Mouse (Mus musculus) spleen, adult 2 months (tissue): Measurements from ENCODE around the gene Dennd5a. TPM values are rescaled to one million over a fixed set of nuclear protein-coding genes. Genes with fewer than 3 reads are reported as not detected.

ENCODE experiments used
- DNase-seq, 2 experiments: peaks; one replicate each; pipeline versions ENCODE4 v3.0.0 to v3.0.0-alpha.2; 2012 to 2021; ENCODE audit warnings: low spot score in 2 of 2, low read depth in 1 of 2
- H3K27ac ChIP-seq: fragments of 200-500 bp; 2 replicates; pipeline ENCODE4 v1.5.1; 2012; ENCODE audit warnings: low read length, inconsistent platforms; ENCODE audit not compliant: insufficient read depth
- H3K27me3 ChIP-seq: fragments of 200-500 bp; 2 replicates; pipeline ENCODE4 v1.6.1; 2012; ENCODE audit warnings: mild to moderate bottlenecking, moderate library complexity, low read length, inconsistent platforms; ENCODE audit not compliant: control insufficient read depth, insufficient read depth
- H3K36me3 ChIP-seq: fragments of 200-500 bp; 2 replicates; pipeline ENCODE4 v1.6.1; 2012; ENCODE audit warnings: mild to moderate bottlenecking, low read length, inconsistent platforms; ENCODE audit not compliant: control insufficient read depth, insufficient read depth
- H3K4me1 ChIP-seq: fragments of 200-500 bp; 2 replicates; pipeline ENCODE4 v1.6.1; 2011; ENCODE audit warnings: inconsistent platforms; ENCODE audit not compliant: control insufficient read depth, insufficient read depth, insufficient read length
- H3K4me3 ChIP-seq: fragments of 200-500 bp; 2 replicates; pipeline ENCODE4 v1.5.1; 2011; ENCODE audit warnings: mild to moderate bottlenecking, inconsistent platforms; ENCODE audit not compliant: insufficient read depth, insufficient read length; ENCODE audit errors: extremely low read depth
- CTCF ChIP-seq: fragments of 200-500 bp; IDR thresholded peaks from 2 replicates; pipeline ENCODE4 v1.5.1; 2011; ENCODE audit warnings: mild to moderate bottlenecking, inconsistent platforms; ENCODE audit not compliant: insufficient read depth, insufficient read length, insufficient replicate concordance; ENCODE audit errors: extremely low read depth
- POLR2A ChIP-seq: fragments of 200-500 bp; IDR thresholded peaks from 2 replicates; pipeline ENCODE4 v1.6.1; 2011; ENCODE audit warnings: low read depth, low read length, inconsistent platforms
- WGBS: fragments of 180-500 bp; shearing (Covaris S2); methylation state at CpG from one replicate; pipeline ENCODE4 v1.1.7; 2018; 5-methylcytosine and 5-hydroxymethylcytosine counted together
- polyA plus RNA-seq: library from polyadenylated mRNA; depleted of rRNA; stranded (reverse); fragments of >200 nt; gene quantifications from 2 replicates; pipeline ENCODE4 v1.2.3, GENCODE M21; 2012

Dennd5a gene
- polyA plus RNA-seq, 1 experiment = 49.8 TPM

GRCm38 (mm10) chr7:109975966-109976715 is 15.9 kb upstream of the Dennd5a start:
- no peak overlapping the region for H3K27ac ChIP-seq
- 96% methylated on average over 6 of the region's 6 CpGs for WGBS
- no peak overlapping the region for H3K4me3 ChIP-seq
- DNase-seq = no peak
- TF ChIP-seq CTCF (no peak), POLR2A (no peak)
- H3K27me3 ChIP-seq = no peaks in the 10 kb centered on the region
- H3K36me3 ChIP-seq = peaks cover 16% of the 10 kb centered on the region
- H3K4me1 ChIP-seq = no peaks in the 10 kb centered on the region

GRCm38 (mm10) chr7:109969542-109969941 is 9.3 kb upstream of the Dennd5a start:
- H3K4me3 ChIP-seq = no peak overlapping the region
- H3K4me1 ChIP-seq = no peaks in the 10 kb centered on the region; the same call in 1 of the 2 replicates
- no peak for TF ChIP-seq POLR2A
- TF ChIP-seq CTCF = no peak
- DNase-seq = no peak
- H3K27me3 ChIP-seq = no peaks in the 10 kb centered on the region
- peaks cover 3% of the 10 kb centered on the region for H3K36me3 ChIP-seq
- H3K27ac ChIP-seq = no peak overlapping the region

- 6% methylated on average over 2 of the region's 2 CpGs for WGBS
- DNase-seq = no peak
- no peak overlapping the region for H3K27ac ChIP-seq
- TF ChIP-seq POLR2A (no peak), CTCF (no peak)
- H3K36me3 ChIP-seq = peaks cover 3% of the 10 kb centered on the region
- H3K4me1 ChIP-seq = no peaks in the 10 kb centered on the region; the same call in 1 of the 2 replicates
- H3K27me3 ChIP-seq = no peaks in the 10 kb centered on the region
- H3K4me3 ChIP-seq = no peak overlapping the region
Measured at GRCm38 (mm10) chr7:109968924-109969450, 8.7 kb upstream of the Dennd5a start.

GRCm38 (mm10) chr7:109967805-109968579 is 7.7 kb upstream of the Dennd5a start:
- H3K27me3 ChIP-seq = no peaks in the 10 kb centered on the region
- WGBS = 53% methylated on average over 11 of the region's 11 CpGs
- no peak overlapping the region for H3K27ac ChIP-seq

GRCm38 (mm10) chr7:109965658-109966057 is 5.4 kb upstream of the Dennd5a start:
- Histone ChIP-seq H3K27ac (no peak overlapping the region), H3K27me3 (no peaks in the 10 kb centered on the region), H3K4me1 (peaks cover under 1% of the 10 kb centered on the region), H3K4me3 (no peak overlapping the region), H3K36me3 (no peaks in the 10 kb centered on the region)
- DNase-seq = no peak
- TF ChIP-seq CTCF (no peak), POLR2A (no peak)

More at GRCm38 (mm10) chr7:109967805-109968579, 7.7 kb upstream of the Dennd5a start:
- peak; percentile 13 to 70 for DNase-seq
- TF ChIP-seq POLR2A (no peak), CTCF (no peak)
- peaks cover 3% of the 10 kb centered on the region for H3K36me3 ChIP-seq
- H3K4me1 ChIP-seq = no peaks in the 10 kb centered on the region; the same call in 1 of the 2 replicates
- H3K4me3 ChIP-seq = no peak overlapping the region

GRCm38 (mm10) chr7:109963707-109964106 is 3.4 kb upstream of the Dennd5a start:
- H3K27ac ChIP-seq = no peak overlapping the region
- TF ChIP-seq CTCF = no peak
- no peak for TF ChIP-seq POLR2A
- peaks cover 5% of the 10 kb centered on the region for H3K4me1 ChIP-seq
- H3K27me3 ChIP-seq = no peaks in the 10 kb centered on the region
- no peaks in the 10 kb centered on the region for H3K36me3 ChIP-seq
- no peak overlapping the region for H3K4me3 ChIP-seq
- WGBS = 95% methylated on average over 4 of the region's 4 CpGs
- no peak for DNase-seq
